Mouse (Mus musculus) myocyte (in vitro differentiated cells): ENCODE measurements around the gene Dnajc16.

Experiments
- MAX ChIP-seq: IDR thresholded peaks from one replicate; pipeline ENCODE4 v1.6.1; 2011; ENCODE audit warnings: low read depth, mild to moderate bottlenecking, control low read depth
- MYOG ChIP-seq, 3 experiments: IDR thresholded peaks; one replicate each; pipeline ENCODE4 v1.6.1; 2011; ENCODE audit warnings: control low read depth in 2 of 3, low read depth in 2 of 3, mild to moderate bottlenecking in 2 of 3; ENCODE audit not compliant: insufficient read length in 2 of 3, control insufficient read depth in 1 of 3, insufficient read depth in 1 of 3
- POLR2A ChIP-seq: IDR thresholded peaks from one replicate; pipeline ENCODE4 v1.6.1; 2011; ENCODE audit warnings: low read depth, mild to moderate bottlenecking, control low read depth, moderate library complexity; ENCODE audit not compliant: insufficient read length
- POLR2AphosphoS2 ChIP-seq: IDR thresholded peaks from one replicate; pipeline ENCODE4 v1.6.1; 2011; ENCODE audit warnings: low read depth, control low read depth; ENCODE audit not compliant: insufficient read length
- TCF12 ChIP-seq: IDR thresholded peaks from one replicate; pipeline ENCODE4 v1.6.1; 2011; ENCODE audit warnings: mild to moderate bottlenecking, control low read depth; ENCODE audit not compliant: poor library complexity, insufficient read depth, severe bottlenecking
- TCF3 ChIP-seq: IDR thresholded peaks from one replicate; pipeline ENCODE4 v1.6.1; 2011; ENCODE audit warnings: low read depth, control low read depth; ENCODE audit not compliant: insufficient read length
- USF1 ChIP-seq: IDR thresholded peaks from one replicate; pipeline ENCODE4 v1.6.1; 2011; ENCODE audit warnings: low read depth, mild to moderate bottlenecking, control low read depth, moderate library complexity

DNA sequence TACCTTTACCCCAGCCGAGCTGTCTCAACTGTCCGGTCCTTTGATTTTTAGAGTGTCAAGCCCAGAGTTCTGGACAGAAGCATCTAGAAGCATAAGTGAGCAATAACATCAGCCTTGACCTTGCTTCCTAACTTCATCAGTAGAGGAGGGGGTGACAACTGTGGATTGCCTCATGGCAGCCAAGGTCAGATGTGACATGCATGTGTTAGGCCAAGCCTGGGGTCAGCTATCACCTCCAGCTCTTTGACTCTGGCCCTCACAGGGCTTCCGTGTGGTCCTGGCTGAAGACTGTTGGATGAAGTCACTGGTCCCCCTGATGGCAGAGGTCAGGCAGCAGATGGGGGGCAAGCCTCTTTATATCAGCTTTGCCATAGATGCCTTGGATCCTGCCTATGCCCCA lies 33.6 kb downstream of the Dnajc16 start:
- TF ChIP-seq TCF3 (no peak), MYOG (IDR thresholded peaks at IDR 0.05; ENCODE audit: control insufficient read depth in 1 of 3, insufficient read depth in 1 of 3, insufficient read length in 2 of 3, low read depth in 2 of 3) (no peak), MAX (no peak), POLR2A (no peak), TCF12 (no peak), POLR2AphosphoS2 (no peak), USF1 (no peak)
